Comparison of ENCODE assay signal across 9 mouse cellular contexts in genomic region chr16:31896971-31897774, GRCm38 (mm10). TPM values are rescaled to one million over a fixed set of nuclear protein-coding genes. Genes with fewer than 3 reads are reported as not detected.
DNase-seq lines count a peak whose midpoint lies in the region; ATAC-seq and TF ChIP-seq lines count a peak whose summit lies in the region.
"Had no signal": no experiment of that assay in that cellular context is flagged by ENCODE, and none has a peak within 500 bp of the region (broad histone marks: within the 10 kb centered on the region; RNA-seq: fewer than 3 reads in every experiment).

No protein-coding gene starts in this region.

- H3K4me2 ChIP-seq in heart, postnatal 0 days (ENCODE audit: low read depth, low read length), result peak overlapping the region; percentile 55

- TF ChIP-seq CTCF in heart, postnatal 0 days (IDR thresholded peaks at IDR 0.05; ENCODE audit: low read depth), result peak; percentile 30

- peak overlapping the region; percentile 20; the same call in 1 of the 2 replicates for H3K4me3 ChIP-seq in heart, postnatal 0 days (ENCODE audit: low read depth, low read length)

- no peaks in the 10 kb centered on the region for H3K36me3 ChIP-seq in heart, postnatal 0 days (replicated peaks; ENCODE audit: control insufficient read depth, insufficient read depth, low read length)

- peak; percentile 62 for ATAC-seq in common myeloid progenitor, adult 5-6 weeks (replicated peaks; ENCODE audit: low read depth, poor library complexity, severe bottlenecking)
- ATAC-seq in heart, postnatal 0 days (ENCODE audit: insufficient read depth, low read depth), result peak; percentile 70; the same call in 1 of the 2 replicates

- no peaks in the 10 kb centered on the region for H3K9me3 ChIP-seq in heart, postnatal 0 days (replicated peaks; ENCODE audit: control insufficient read depth, low read length)

- H3K27ac ChIP-seq in heart, postnatal 0 days (ENCODE audit: low read depth), result no peak overlapping the region

- DNase-seq in layer of hippocampus, adult 8-10 months (ENCODE audit: low spot score in 2 of 2), result peak; percentile 64 to 69
- no peak for DNase-seq in layer of hippocampus, postnatal 36 days
- peak; percentile 12 for DNase-seq in heart, postnatal 0 days (ENCODE audit: low spot score)
- DNase-seq in left cerebral cortex, adult 18-20 months (ENCODE audit: low spot score in 2 of 2), result peak; percentile 74 to 82
- DNase-seq in lung, postnatal 36 days, result peak; percentile 17
- DNase-seq in right cerebral cortex, postnatal 36 days (ENCODE audit: low spot score in 2 of 2), result peak; percentile 76 to 86
- DNase-seq in urinary bladder, postnatal 10 days (ENCODE audit: low spot score), result no peak

- H3K4me1 ChIP-seq in heart, postnatal 0 days (ENCODE audit: control insufficient read depth, insufficient read depth), result no peaks in the 10 kb centered on the region

- H3K27me3 ChIP-seq in heart, postnatal 0 days (ENCODE audit: control insufficient read depth, insufficient read depth, low read length), result no peaks in the 10 kb centered on the region

- no peak for TF ChIP-seq EP300 in heart, postnatal 0 days (IDR thresholded peaks at IDR 0.05; ENCODE audit: low read depth)

- 19% methylated on average over 29 of the region's 29 CpGs for WGBS in heart, postnatal 0 days

- no peak overlapping the region for H3K9ac ChIP-seq in heart, postnatal 0 days (replicated peaks; ENCODE audit: low read depth, low read length)

RNA-seq across cellular contexts. Expression of gene Meltf, which starts 18.6 kb away (rescaled TPM):
- total RNA-seq in layer of hippocampus, adult 8-10 months (2022), result under 1 TPM in 3 of 4 experiments, not detected in 1; 0.24 to 0.61 (median 0.45) TPM
- total RNA-seq in layer of hippocampus, postnatal 36 days (2021), result under 1 TPM; 0.12 to 0.15 TPM
- not detected in 2 replicates for total RNA-seq in common myeloid progenitor, adult 5-6 weeks (2017)
- total RNA-seq in heart, postnatal 0 days (2014; rRNA removed; ENCODE audit: low replicate concordance), result 0.04 TPM in 1 of 2 replicates, not detected in the other
- not detected in 2 replicates for polyA plus RNA-seq in heart, postnatal 0 days (2015; fragmentation: Nextera tagmentation; extraction: Ambion mirVana)
- total RNA-seq in left cerebral cortex, adult 18-20 months (2021), result under 1 TPM; 0.44 to 0.49 TPM
- total RNA-seq: liver, adult 2 months had no signal
- polyA plus RNA-seq: liver, adult 2 months had no signal

RNA-seq across cellular contexts. Expression of gene Pigz, which starts 36.5 kb away (rescaled TPM):
- 10 to 100 TPM; 17.5 to 25.7 (median 21.0) TPM for total RNA-seq in layer of hippocampus, adult 8-10 months (2022)
- 10 to 100 TPM; 15.5 to 19.6 TPM for total RNA-seq in layer of hippocampus, postnatal 36 days (2021)
- total RNA-seq in common myeloid progenitor, adult 5-6 weeks (2017), result not detected in 2 replicates
- not detected in 2 replicates for total RNA-seq in heart, postnatal 0 days (2014; rRNA removed; ENCODE audit: low replicate concordance)
- polyA plus RNA-seq in heart, postnatal 0 days (2015; fragmentation: Nextera tagmentation; extraction: Ambion mirVana), result 0.51 and 0.87 TPM in 2 replicates
- total RNA-seq in left cerebral cortex, adult 18-20 months (2021), result 10 to 100 TPM; 20.3 to 23.5 TPM

RNA-seq across cellular contexts. Expression of gene 0610012G03Rik, which starts 51.1 kb away (rescaled TPM):
- total RNA-seq in layer of hippocampus, adult 8-10 months (2022), result 10 to 100 TPM; 33.1 to 40.9 (median 36.7) TPM
- total RNA-seq in layer of hippocampus, postnatal 36 days (2021), result 10 to 100 TPM; 42.3 to 46.3 TPM
- total RNA-seq in common myeloid progenitor, adult 5-6 weeks (2017), result 13.5 and 14.6 TPM in 2 replicates
- 141 and 171 TPM in 2 replicates for total RNA-seq in heart, postnatal 0 days (2014; rRNA removed; ENCODE audit: low replicate concordance)
- polyA plus RNA-seq in heart, postnatal 0 days (2015; fragmentation: Nextera tagmentation; extraction: Ambion mirVana), result 175 and 190 TPM in 2 replicates
- total RNA-seq in left cerebral cortex, adult 18-20 months (2021), result 10 to 100 TPM; 39.5 to 42.0 TPM

RNA-seq across cellular contexts. Expression of gene Ncbp2, which starts 51.1 kb away (rescaled TPM):
- 10 to 100 TPM; 45.7 to 50.2 (median 48.6) TPM for total RNA-seq in layer of hippocampus, adult 8-10 months (2022)
- 10 to 100 TPM; 51.5 to 53.2 TPM for total RNA-seq in layer of hippocampus, postnatal 36 days (2021)
- total RNA-seq in common myeloid progenitor, adult 5-6 weeks (2017), result 40.9 and 46.7 TPM in 2 replicates
- 9.9 and 12.0 TPM in 2 replicates for total RNA-seq in heart, postnatal 0 days (2014; rRNA removed; ENCODE audit: low replicate concordance)
- 42.1 and 48.0 TPM in 2 replicates for polyA plus RNA-seq in heart, postnatal 0 days (2015; fragmentation: Nextera tagmentation; extraction: Ambion mirVana)
- 10 to 100 TPM; 50.1 to 50.8 TPM for total RNA-seq in left cerebral cortex, adult 18-20 months (2021)

Comparison
In these comparisons a context has a peak if more than half of its experiments do, and no peak if none do; other contexts are left out.
1. DNase-seq: peak in layer of hippocampus, adult 8-10 months (2 of 2), heart, postnatal 0 days (single experiment), left cerebral cortex, adult 18-20 months (2 of 2), lung, postnatal 36 days (single experiment) and right cerebral cortex, postnatal 36 days (2 of 2); none in layer of hippocampus, postnatal 36 days (0 of 2) and urinary bladder, postnatal 10 days (single experiment).
2. RNA of gene Pigz, which starts 36.5 kb away (total RNA-seq): 20.3 to 23.5 TPM in left cerebral cortex, adult 18-20 months, 17.5 to 25.7 TPM in layer of hippocampus, adult 8-10 months and 15.5 to 19.6 TPM in layer of hippocampus, postnatal 36 days; not detected in common myeloid progenitor, adult 5-6 weeks and not detected in heart, postnatal 0 days; every median in the first group is over 10 times any median in the second.